Mouse (Mus musculus): Measurements from ENCODE around the gene Prss36. TPM values are rescaled to one million over a fixed set of nuclear protein-coding genes. Genes with fewer than 3 reads are reported as not detected.
"Not testable (repeated sequence)": the region's sequence is repeated elsewhere in the genome, so short reads cannot be mapped to it uniquely, and the experiment has no call there.

The Prss36 gene
- polyA plus RNA-seq, 1 experiment from 2014 or later = 12.5 TPM

- Histone ChIP-seq H3K4me3 (peak overlapping the region; percentile 98), H3K27ac (peak overlapping the region; percentile 90), H3K36me3 (replicated peaks) (peaks cover 57% of the 10 kb centered on the region), H3K4me1 (peaks cover 17% of the 10 kb centered on the region), H3K27me3 (ENCODE audit: poor library complexity, severe bottlenecking) (no peaks in the 10 kb centered on the region), H3K9me3 (no peaks in the 10 kb centered on the region)
- no peak for DNase-seq (ENCODE audit: extremely low spot score, low spot score)
- 36% methylated on average over 4 of the region's 4 CpGs for WGBS
These were observed 33.6 kb downstream of the Prss36 start for GRCm38 (mm10) chr7:127912938-127913337.

GRCm38 (mm10) chr7:127912190-127912871, 34.2 kb downstream of the Prss36 start, which contains the start of gene Kat8:
Gene Kat8 (plus strand): TSS chr7:127912516.
- Histone ChIP-seq H3K27ac (peak within 1 kb of the TSS; percentile 90), H3K4me3 (peak within 1 kb of the TSS; percentile 98), H3K4me1 (peaks cover 17% of the 10 kb centered on the region), H3K9me3 (no peaks in the 10 kb centered on the region), H3K36me3 (replicated peaks) (peaks cover 59% of the 10 kb centered on the region), H3K27me3 (ENCODE audit: poor library complexity, severe bottlenecking) (no peaks in the 10 kb centered on the region)
- DNase-seq (ENCODE audit: extremely low spot score, low spot score) = peak; percentile 94
- WGBS = 2% methylated on average over 40 of the region's 40 CpGs

- Histone ChIP-seq H3K27ac (no peak overlapping the region), H3K36me3 (replicated peaks) (peaks cover 54% of the 10 kb centered on the region), H3K27me3 (ENCODE audit: poor library complexity, severe bottlenecking) (no peaks in the 10 kb centered on the region), H3K4me1 (peaks cover 33% of the 10 kb centered on the region), H3K9me3 (no peaks in the 10 kb centered on the region), H3K4me3 (no peak overlapping the region)
- no peak for DNase-seq (ENCODE audit: extremely low spot score, low spot score)
- 93% methylated on average over 4 of the region's 4 CpGs for WGBS
These were observed 37.9 kb downstream of the Prss36 start for GRCm38 (mm10) chr7:127908656-127909055.

- H3K27ac ChIP-seq = no peak overlapping the region
- no peaks in the 10 kb centered on the region for H3K27me3 ChIP-seq (ENCODE audit: poor library complexity, severe bottlenecking)
- H3K4me1 ChIP-seq = peaks cover 27% of the 10 kb centered on the region
- peaks cover 54% of the 10 kb centered on the region for H3K36me3 ChIP-seq (replicated peaks)
- DNase-seq (ENCODE audit: extremely low spot score, low spot score) = no peak
- H3K4me3 ChIP-seq = no peak overlapping the region
- H3K9me3 ChIP-seq = no peaks in the 10 kb centered on the region
- WGBS = 93% methylated on average over 12 of the region's 12 CpGs
These were observed 38.6 kb downstream of the Prss36 start for GRCm38 (mm10) chr7:127907939-127908338.

- Histone ChIP-seq H3K4me3 (peak within 1 kb of the TSS; percentile 76), H3K27ac (peak within 1 kb of the TSS; percentile 93), H3K9me3 (no peaks in the 10 kb centered on the region), H3K27me3 (ENCODE audit: poor library complexity, severe bottlenecking) (no peaks in the 10 kb centered on the region), H3K36me3 (replicated peaks) (peaks cover 44% of the 10 kb centered on the region), H3K4me1 (peaks cover 15% of the 10 kb centered on the region)
- WGBS = 9% methylated on average over 38 of the region's 38 CpGs
- DNase-seq (ENCODE audit: extremely low spot score, low spot score) = peak; percentile 76
These were observed 42.3 kb downstream of the Prss36 start, which contains the start of gene Bckdk for GRCm38 (mm10) chr7:127903971-127904796. Gene Bckdk (plus strand): TSS chr7:127904082.

GRCm38 (mm10) chr7:127901772-127902171, 44.8 kb downstream of the Prss36 start:
- H3K27ac ChIP-seq = no peak overlapping the region
- 84% methylated on average over 2 of the region's 2 CpGs for WGBS

GRCm38 (mm10) chr7:127899997-127900396, 46.5 kb downstream of the Prss36 start:
- Histone ChIP-seq H3K27ac (no peak overlapping the region), H3K27me3 (ENCODE audit: poor library complexity, severe bottlenecking) (no peaks in the 10 kb centered on the region), H3K36me3 (replicated peaks) (peaks cover 2% of the 10 kb centered on the region), H3K9me3 (no peaks in the 10 kb centered on the region), H3K4me1 (peaks cover 19% of the 10 kb centered on the region), H3K4me3 (no peak overlapping the region)
- DNase-seq (ENCODE audit: extremely low spot score, low spot score) = no peak
- 45% methylated on average over 7 of the region's 7 CpGs for WGBS

More at GRCm38 (mm10) chr7:127901772-127902171, 44.8 kb downstream of the Prss36 start:
- H3K9me3 ChIP-seq = no peaks in the 10 kb centered on the region
- no peaks in the 10 kb centered on the region for H3K27me3 ChIP-seq (ENCODE audit: poor library complexity, severe bottlenecking)
- no peak for DNase-seq (ENCODE audit: extremely low spot score, low spot score)
- peaks cover 20% of the 10 kb centered on the region for H3K36me3 ChIP-seq (replicated peaks)
- H3K4me3 ChIP-seq = no peak overlapping the region
- peaks cover 15% of the 10 kb centered on the region for H3K4me1 ChIP-seq

GRCm38 (mm10) chr7:127898179-127898956, 48.2 kb downstream of the Prss36 start:
- Histone ChIP-seq H3K9me3 (no peaks in the 10 kb centered on the region), H3K4me3 (no peak overlapping the region), H3K36me3 (replicated peaks) (peaks cover 3% of the 10 kb centered on the region), H3K27me3 (ENCODE audit: poor library complexity, severe bottlenecking) (no peaks in the 10 kb centered on the region), H3K27ac (no peak overlapping the region), H3K4me1 (peaks cover 19% of the 10 kb centered on the region)
- 38% methylated on average over 10 of the region's 10 CpGs for WGBS
- DNase-seq (ENCODE audit: extremely low spot score, low spot score) = no peak

GRCm38 (mm10) chr7:127897542-127897941, 49.0 kb downstream of the Prss36 start:
- H3K4me1 ChIP-seq = peaks cover 19% of the 10 kb centered on the region
- no peak overlapping the region for H3K27ac ChIP-seq
- H3K36me3 ChIP-seq (replicated peaks) = peaks cover 12% of the 10 kb centered on the region
- no peak for DNase-seq (ENCODE audit: extremely low spot score, low spot score)
- no peaks in the 10 kb centered on the region for H3K9me3 ChIP-seq
- 92% methylated on average over 7 of the region's 7 CpGs for WGBS
- no peak overlapping the region for H3K4me3 ChIP-seq
- H3K27me3 ChIP-seq (ENCODE audit: poor library complexity, severe bottlenecking) = no peaks in the 10 kb centered on the region

GRCm38 (mm10) chr7:127896384-127896783, 50.1 kb downstream of the Prss36 start:
- Histone ChIP-seq H3K4me1 (peaks cover 19% of the 10 kb centered on the region), H3K9me3 (no peaks in the 10 kb centered on the region), H3K27ac (no peak overlapping the region), H3K4me3 (no peak overlapping the region), H3K27me3 (ENCODE audit: poor library complexity, severe bottlenecking) (no peaks in the 10 kb centered on the region), H3K36me3 (replicated peaks) (peaks cover 23% of the 10 kb centered on the region)
- 61% methylated on average over 13 of the region's 13 CpGs for WGBS
- peak; percentile 50 for DNase-seq (ENCODE audit: extremely low spot score, low spot score)

GRCm38 (mm10) chr7:127895891-127896290, 50.6 kb downstream of the Prss36 start:
- Histone ChIP-seq H3K4me1 (peaks cover 19% of the 10 kb centered on the region), H3K27ac (0 out of 2 replicates have a peak overlapping the region, but pooled peaks have one; percentile 78), H3K4me3 (peak overlapping the region; percentile 60), H3K36me3 (replicated peaks) (peaks cover 27% of the 10 kb centered on the region)
- DNase-seq (ENCODE audit: extremely low spot score, low spot score); H3K27me3 ChIP-seq (ENCODE audit: poor library complexity, severe bottlenecking); H3K9me3 ChIP-seq: not testable (repeated sequence)
- 70% methylated on average over 7 of the region's 7 CpGs for WGBS

- under 1% methylated on average over 26 of the region's 26 CpGs for WGBS
- peak within 1 kb of the TSS; percentile 60 for H3K4me3 ChIP-seq
- peak; percentile 90 for DNase-seq (ENCODE audit: extremely low spot score, low spot score)
- H3K27me3 ChIP-seq (ENCODE audit: poor library complexity, severe bottlenecking) = no peaks in the 10 kb centered on the region
- peaks cover 19% of the 10 kb centered on the region for H3K4me1 ChIP-seq
- no peaks in the 10 kb centered on the region for H3K9me3 ChIP-seq
- H3K27ac ChIP-seq = peak within 1 kb of the TSS; percentile 78
- peaks cover 31% of the 10 kb centered on the region for H3K36me3 ChIP-seq (replicated peaks)
These were observed 51.1 kb downstream of the Prss36 start, which contains the start of the genes Gm21974 and Vkorc1 for GRCm38 (mm10) chr7:127895442-127895841. Gene Gm21974 (minus strand): TSS chr7:127895454. Gene Vkorc1 (minus strand): TSS chr7:127895617.

Data from forebrain, embryonic 10.5 days (tissue).